Mouse (Mus musculus): ENCODE results near the gene Rbm34. TPM values are rescaled to one million over a fixed set of nuclear protein-coding genes. Genes with fewer than 3 reads are reported as not detected.

Rbm34 gene
- polyA plus RNA-seq, 1 experiment from 2014 or later = 26.0 TPM

GRCm38 (mm10) chr8:126951900-126952636 is 18.8 kb downstream of the Rbm34 start:
- Histone ChIP-seq H3K4me3 (replicated peaks) (no peak overlapping the region), H3K9me3 (replicated peaks) (no peaks in the 10 kb centered on the region), H3K9ac (no peak overlapping the region), H3K27me3 (no peaks in the 10 kb centered on the region), H3K4me1 (no peaks in the 10 kb centered on the region), H3K27ac (no peak overlapping the region), H3K4me2 (no peak overlapping the region), H3K36me3 (peaks cover 89% of the 10 kb centered on the region)
- 87% methylated on average over 11 of the region's 11 CpGs for WGBS
- no peak for ATAC-seq (replicated peaks; ENCODE audit: low FRiP score)

GRCm38 (mm10) chr8:126949527-126949926 is 21.3 kb downstream of the Rbm34 start:
- Histone ChIP-seq H3K27me3 (no peaks in the 10 kb centered on the region), H3K9ac (no peak overlapping the region), H3K4me2 (no peak overlapping the region), H3K36me3 (peaks cover 67% of the 10 kb centered on the region), H3K4me3 (replicated peaks) (no peak overlapping the region), H3K27ac (no peak overlapping the region), H3K9me3 (replicated peaks) (no peaks in the 10 kb centered on the region), H3K4me1 (peaks cover 8% of the 10 kb centered on the region)
- no peak for ATAC-seq (replicated peaks; ENCODE audit: low FRiP score)
- 83% methylated on average over 2 of the region's 2 CpGs for WGBS

DNA sequence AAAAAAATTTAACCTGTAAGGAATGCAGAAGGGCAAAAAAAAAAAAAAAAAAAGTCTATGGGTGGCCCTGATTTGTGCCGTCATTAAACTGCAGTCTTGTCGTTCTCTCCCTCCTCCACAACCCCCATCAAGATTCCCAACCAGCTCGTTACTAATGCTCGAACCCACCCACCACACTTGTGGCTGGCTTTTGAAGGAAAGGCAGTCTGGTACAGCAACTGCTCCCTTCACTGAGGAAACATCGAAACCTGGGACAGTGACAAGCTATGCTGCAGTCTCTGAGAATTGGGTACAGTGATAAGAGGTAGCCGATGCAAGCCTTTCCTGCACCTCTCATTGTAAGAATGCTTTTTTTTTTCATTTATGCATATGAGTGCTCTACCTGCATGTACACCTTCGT is 24.4 kb downstream of the Rbm34 start:
- Histone ChIP-seq H3K27me3 (no peaks in the 10 kb centered on the region), H3K4me1 (peaks cover 30% of the 10 kb centered on the region), H3K9ac (peak overlapping the region; percentile 95; the same call in 1 of the 2 replicates), H3K36me3 (peaks cover 38% of the 10 kb centered on the region), H3K4me2 (peak overlapping the region; percentile 74; the same call in 1 of the 2 replicates), H3K4me3 (replicated peaks) (no peak overlapping the region; the same call in 1 of the 2 replicates), H3K9me3 (replicated peaks) (no peaks in the 10 kb centered on the region), H3K27ac (peak overlapping the region; percentile 94; the same call in 1 of the 2 replicates)
- no peak for ATAC-seq (replicated peaks; ENCODE audit: low FRiP score)
- 75% methylated on average over 7 of the region's 7 CpGs for WGBS

GRCm38 (mm10) chr8:126945730-126946163 is 25.1 kb downstream of the Rbm34 start, which contains the start of gene Tomm20:
Gene Tomm20 (minus strand): TSS chr8:126945844.
- Histone ChIP-seq H3K9me3 (replicated peaks) (no peaks in the 10 kb centered on the region), H3K27ac (peak within 1 kb of the TSS; percentile 94), H3K27me3 (no peaks in the 10 kb centered on the region), H3K9ac (peak within 1 kb of the TSS; percentile 95), H3K4me1 (peaks cover 30% of the 10 kb centered on the region), H3K4me3 (replicated peaks) (peak within 1 kb of the TSS; percentile 91), H3K4me2 (peak within 1 kb of the TSS; percentile 74), H3K36me3 (peaks cover 33% of the 10 kb centered on the region)
- ATAC-seq (replicated peaks; ENCODE audit: low FRiP score) = peak; percentile 93
- under 1% methylated on average over 48 of the region's 48 CpGs for WGBS

GRCm38 (mm10) chr8:126944781-126945691 is 25.8 kb downstream of the Rbm34 start:
- under 1% methylated on average over 46 of the region's 46 CpGs for WGBS
- peak overlapping the region; percentile 94 for H3K27ac ChIP-seq
- H3K9me3 ChIP-seq (replicated peaks) = no peaks in the 10 kb centered on the region
- peak; percentile 81 for ATAC-seq (replicated peaks; ENCODE audit: low FRiP score)
- peaks cover 30% of the 10 kb centered on the region for H3K4me1 ChIP-seq
- peak overlapping the region; percentile 91 for H3K4me3 ChIP-seq (replicated peaks)
- no peaks in the 10 kb centered on the region for H3K27me3 ChIP-seq
- H3K9ac ChIP-seq = peak overlapping the region; percentile 95
- H3K4me2 ChIP-seq = peak overlapping the region; percentile 74
- H3K36me3 ChIP-seq = peaks cover 31% of the 10 kb centered on the region

GRCm38 (mm10) chr8:126943565-126943964 is 27.3 kb downstream of the Rbm34 start:
- H3K9me3 ChIP-seq (replicated peaks) = no peaks in the 10 kb centered on the region

GRCm38 (mm10) chr8:126937337-126937736 is 33.5 kb downstream of the Rbm34 start:
- Histone ChIP-seq H3K4me2 (no peak overlapping the region), H3K27me3 (no peaks in the 10 kb centered on the region), H3K9ac (no peak overlapping the region), H3K4me1 (0 out of 2 replicates have a peak, but pooled peaks cover 5% of the 10 kb centered on the region), H3K36me3 (peaks cover 77% of the 10 kb centered on the region), H3K4me3 (replicated peaks) (no peak overlapping the region), H3K27ac (no peak overlapping the region), H3K9me3 (replicated peaks) (no peaks in the 10 kb centered on the region)
- WGBS = 88% methylated on average over 3 of the region's 3 CpGs
- ATAC-seq (replicated peaks; ENCODE audit: low FRiP score) = no peak

More at GRCm38 (mm10) chr8:126943565-126943964, 27.3 kb downstream of the Rbm34 start:
- WGBS = 85% methylated on average over 7 of the region's 7 CpGs
- H3K4me1 ChIP-seq = peaks cover 30% of the 10 kb centered on the region
- H3K4me2 ChIP-seq = peak overlapping the region; percentile 74
- peak overlapping the region; percentile 91 for H3K4me3 ChIP-seq (replicated peaks)
- ATAC-seq (replicated peaks; ENCODE audit: low FRiP score) = no peak
- peaks cover 31% of the 10 kb centered on the region for H3K36me3 ChIP-seq
- H3K27me3 ChIP-seq = no peaks in the 10 kb centered on the region
- H3K27ac ChIP-seq = no peak overlapping the region
- no peak overlapping the region for H3K9ac ChIP-seq

DNA sequence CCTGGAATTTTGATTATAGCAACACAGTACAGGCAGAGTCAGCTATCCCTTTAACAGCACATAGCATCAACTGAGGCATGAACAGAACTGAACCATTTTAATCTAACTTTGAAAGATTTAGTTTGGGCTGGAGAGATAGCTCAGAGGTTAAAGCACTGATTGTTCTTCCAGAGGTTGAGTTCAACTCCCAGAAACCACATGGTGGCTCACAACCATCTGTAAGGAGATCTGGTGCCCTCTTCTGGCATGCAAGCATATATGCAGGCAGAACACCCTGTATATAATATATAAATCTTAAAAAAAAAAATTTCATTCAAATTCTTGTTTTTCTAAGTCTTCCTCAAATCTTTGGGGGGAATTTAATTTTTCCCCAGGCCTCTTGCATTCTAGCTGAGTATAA is 34.9 kb downstream of the Rbm34 start:
- Histone ChIP-seq H3K27ac (no peak overlapping the region), H3K27me3 (no peaks in the 10 kb centered on the region), H3K36me3 (peaks cover 91% of the 10 kb centered on the region), H3K9ac (no peak overlapping the region), H3K4me1 (no peaks in the 10 kb centered on the region), H3K9me3 (replicated peaks) (no peaks in the 10 kb centered on the region), H3K4me2 (no peak overlapping the region), H3K4me3 (replicated peaks) (no peak overlapping the region)
- ATAC-seq (replicated peaks; ENCODE audit: low FRiP score) = no peak

- 97% methylated on average over 2 of the region's 2 CpGs for WGBS
- H3K27ac ChIP-seq = no peak overlapping the region
- no peaks in the 10 kb centered on the region for H3K27me3 ChIP-seq
- ATAC-seq (replicated peaks; ENCODE audit: low FRiP score) = no peak
- no peak overlapping the region for H3K9ac ChIP-seq
- no peak overlapping the region for H3K4me2 ChIP-seq
- H3K4me1 ChIP-seq = no peaks in the 10 kb centered on the region
- peaks cover 93% of the 10 kb centered on the region for H3K36me3 ChIP-seq
- H3K4me3 ChIP-seq (replicated peaks) = no peak overlapping the region
- no peaks in the 10 kb centered on the region for H3K9me3 ChIP-seq (replicated peaks)
Observed at GRCm38 (mm10) chr8:126935387-126935786, 35.5 kb downstream of the Rbm34 start.

- peaks cover 89% of the 10 kb centered on the region for H3K36me3 ChIP-seq
- no peak overlapping the region for H3K9ac ChIP-seq
- no peak overlapping the region for H3K27ac ChIP-seq
- ATAC-seq (replicated peaks; ENCODE audit: low FRiP score) = no peak
- WGBS = 76% methylated on average over 1 of the region's 1 CpGs
- H3K27me3 ChIP-seq = no peaks in the 10 kb centered on the region
- H3K4me1 ChIP-seq = no peaks in the 10 kb centered on the region
- H3K4me3 ChIP-seq (replicated peaks) = no peak overlapping the region
- no peak overlapping the region for H3K4me2 ChIP-seq
- H3K9me3 ChIP-seq (replicated peaks) = no peaks in the 10 kb centered on the region
Observed at GRCm38 (mm10) chr8:126932656-126933055, 38.2 kb downstream of the Rbm34 start.

DNA sequence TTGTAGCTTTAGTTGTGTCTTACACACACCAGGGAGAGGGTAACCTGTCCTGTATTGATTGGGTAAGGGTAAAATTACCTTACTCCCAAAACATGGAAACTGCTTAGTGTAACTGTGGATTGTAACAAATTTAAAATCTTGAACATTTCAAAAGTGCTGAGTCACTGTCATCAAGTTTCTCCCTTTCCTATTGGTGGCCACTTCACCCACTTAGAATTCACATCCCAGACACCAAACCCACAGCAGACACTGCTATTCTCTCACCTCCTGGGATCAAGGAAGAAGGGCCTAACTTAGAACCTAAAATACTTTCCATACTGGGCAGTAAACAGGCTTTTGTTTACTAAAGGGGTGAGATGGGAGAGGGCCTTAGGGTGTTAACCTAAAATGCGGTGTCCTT is 38.6 kb downstream of the Rbm34 start:
- Histone ChIP-seq H3K27ac (no peak overlapping the region), H3K27me3 (no peaks in the 10 kb centered on the region), H3K9ac (no peak overlapping the region), H3K4me2 (no peak overlapping the region), H3K4me3 (replicated peaks) (no peak overlapping the region), H3K9me3 (replicated peaks) (no peaks in the 10 kb centered on the region), H3K36me3 (peaks cover 89% of the 10 kb centered on the region), H3K4me1 (no peaks in the 10 kb centered on the region)
- ATAC-seq (replicated peaks; ENCODE audit: low FRiP score) = no peak
- 83% methylated on average over 1 of the region's 1 CpGs for WGBS

DNA sequence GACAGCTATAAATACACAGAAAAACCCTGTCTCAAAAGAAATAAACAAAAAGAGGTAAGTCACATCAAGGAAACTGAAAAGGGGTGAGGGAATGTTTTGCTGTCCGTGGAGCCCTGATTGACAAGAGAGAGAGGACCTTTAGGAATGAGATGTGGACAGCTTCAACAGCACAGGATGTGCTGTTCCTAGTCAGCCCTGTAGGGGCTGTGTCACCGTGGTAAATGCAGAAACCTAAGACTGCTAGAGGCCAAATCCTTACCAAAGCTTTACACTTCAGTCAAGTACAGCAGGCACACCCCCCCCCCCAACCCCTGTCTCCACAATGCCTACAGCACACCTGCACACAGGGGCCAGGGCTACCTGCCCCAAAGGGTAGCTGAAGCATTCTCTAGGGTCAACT is 39.2 kb downstream of the Rbm34 start:
- H3K36me3 ChIP-seq = peaks cover 87% of the 10 kb centered on the region
- no peak for ATAC-seq (replicated peaks; ENCODE audit: low FRiP score)
- H3K27ac ChIP-seq = no peak overlapping the region
- H3K4me2 ChIP-seq = no peak overlapping the region
- no peaks in the 10 kb centered on the region for H3K9me3 ChIP-seq (replicated peaks)
- H3K9ac ChIP-seq = no peak overlapping the region
- H3K4me1 ChIP-seq = no peaks in the 10 kb centered on the region
- H3K4me3 ChIP-seq (replicated peaks) = no peak overlapping the region
- 37% methylated on average over 2 of the region's 2 CpGs for WGBS
- H3K27me3 ChIP-seq = no peaks in the 10 kb centered on the region

Measured in kidney, embryonic 15.5 days (tissue).